Mouse (Mus musculus): Measurements from ENCODE around the gene Skor1.

- TF ChIP-seq POLR2A (IDR thresholded peaks at IDR 0.05; ENCODE audit: insufficient read length, low read depth) (no peak), E2F4 (IDR thresholded peaks at IDR 0.05; ENCODE audit: insufficient read depth) (no peak)
Measured at GRCm38 (mm10) chr9:63181337-63182178, 32.8 kb upstream of the Skor1 start.

Data from myocyte (in vitro differentiated cells).